Mouse (Mus musculus): ENCODE data around the gene Nme6.

DNA sequence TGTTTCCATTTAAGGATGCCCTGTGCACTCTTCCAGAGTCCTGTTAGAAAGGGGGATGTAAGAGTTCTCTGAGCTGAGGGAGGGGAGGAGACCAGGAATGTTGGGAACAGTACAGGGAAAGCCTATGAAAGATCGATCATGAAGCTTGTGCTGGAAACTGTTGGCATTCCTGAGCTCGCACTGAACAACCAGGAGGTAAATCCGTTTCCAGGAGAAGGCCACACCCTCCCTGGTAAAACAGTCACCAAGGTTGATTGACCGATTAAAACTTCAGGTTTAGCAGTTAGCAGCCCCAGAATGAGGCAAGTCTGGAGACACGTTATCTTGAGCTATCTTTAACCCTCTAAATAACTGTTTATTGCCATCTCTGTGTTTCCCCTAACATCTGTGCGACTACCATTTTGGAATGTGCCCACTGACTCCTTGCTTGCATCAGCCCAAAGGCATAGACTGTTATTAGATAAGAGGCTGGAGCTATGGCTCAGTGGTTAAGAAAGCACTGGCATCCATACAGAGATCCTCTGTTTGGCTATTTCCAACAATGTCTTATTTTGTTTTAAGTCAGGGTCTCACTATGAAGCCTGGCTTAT, 38.5 kb downstream of the Nme6 start:
- TF ChIP-seq MAFK (IDR thresholded peaks at IDR 0.05; ENCODE audit: insufficient read depth, low read depth, low read length), result no peak
- TF ChIP-seq HCFC1 (IDR thresholded peaks at IDR 0.05; ENCODE audit: borderline replicate concordance, insufficient read depth, low read length), result no peak
- no peak for TF ChIP-seq CHD2 (IDR thresholded peaks at IDR 0.05; ENCODE audit: low read depth, low read length)

All from ES-E14 (cell line).